Mouse (Mus musculus) layer of hippocampus, adult 8-10 months (tissue): ENCODE measurements at regions not wholly inside any gene's neighbourhood (a gene's known extent, or its start where the extent isn't known, plus 50 kb on each side); places are given as distances from the start of the nearest gene placed in this dataset.

ENCODE experiments used
- DNase-seq, 2 experiments: peaks; one replicate each; pipeline ENCODE4 v3.0.0; 2022; ENCODE audit warnings: low spot score in 2 of 2

- peak; percentile 67 to 74 for DNase-seq
These were observed 148.1 kb upstream of the Stac start for GRCm38 (mm10) chr9:111838069-111838820.

DNA sequence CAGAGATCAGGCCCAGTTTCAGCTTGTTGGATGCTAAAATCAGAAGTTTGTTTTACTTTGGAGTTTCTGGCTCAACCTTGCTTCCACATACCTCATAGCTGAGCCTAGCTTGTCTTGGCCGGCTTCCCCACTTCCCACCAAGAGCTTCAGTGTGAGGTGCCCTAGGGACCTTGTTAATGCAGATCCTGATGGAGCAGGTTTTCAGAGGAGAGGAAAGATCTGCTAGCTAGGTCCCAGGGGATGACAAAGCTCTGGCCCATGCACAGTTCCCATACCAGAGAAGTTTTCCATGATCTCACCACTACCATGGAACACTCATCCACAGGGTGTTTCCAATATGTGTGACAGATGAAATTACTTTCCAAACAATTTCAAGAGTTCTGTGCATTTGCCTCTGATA, 131.9 kb upstream of the Stac start:
- DNase-seq: no peak

- no peak for DNase-seq
These were observed 127.3 kb upstream of the Stac start for GRCm38 (mm10) chr9:111817461-111817860.

DNA sequence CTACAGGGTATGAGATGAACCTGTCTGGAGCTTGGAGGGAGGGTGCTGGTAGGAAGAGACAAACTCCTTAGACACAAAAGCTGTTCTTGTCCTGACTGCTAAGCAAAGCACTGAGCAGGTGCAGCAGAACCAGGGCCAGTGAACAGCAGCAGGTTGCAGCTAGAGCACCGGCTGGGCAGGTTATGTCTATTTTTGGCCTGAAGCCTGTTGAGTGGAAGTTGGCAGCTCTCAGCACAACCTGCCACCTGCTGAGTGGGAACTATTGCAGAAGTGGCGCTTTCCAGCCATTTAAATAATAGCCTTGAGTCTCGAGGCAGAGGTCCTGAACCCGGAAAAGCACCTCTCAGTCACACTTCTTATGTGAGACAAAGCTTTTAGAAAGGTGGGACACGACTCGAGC, 114.8 kb upstream of the Stac start:
- DNase-seq: no peak

DNA sequence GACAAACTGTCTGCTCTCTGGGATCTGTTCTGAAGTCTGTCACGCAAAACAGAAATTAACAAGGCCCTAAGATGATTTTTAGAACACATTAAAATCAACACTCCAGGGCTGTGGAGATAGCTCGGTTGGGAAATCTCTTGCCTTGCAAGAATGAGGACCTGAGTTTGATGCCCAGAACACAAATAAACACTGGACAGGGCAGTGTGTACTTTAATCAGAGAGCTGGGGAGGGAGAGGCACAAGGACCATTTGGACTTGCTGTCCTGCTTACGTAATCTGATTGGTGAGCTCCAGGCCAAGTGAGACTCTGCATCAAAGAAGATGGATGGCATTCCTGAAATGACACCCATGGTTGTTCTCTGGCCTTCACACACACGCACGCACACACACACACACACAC, 111.2 kb upstream of the Stac start:
- DNase-seq: no peak

DNA sequence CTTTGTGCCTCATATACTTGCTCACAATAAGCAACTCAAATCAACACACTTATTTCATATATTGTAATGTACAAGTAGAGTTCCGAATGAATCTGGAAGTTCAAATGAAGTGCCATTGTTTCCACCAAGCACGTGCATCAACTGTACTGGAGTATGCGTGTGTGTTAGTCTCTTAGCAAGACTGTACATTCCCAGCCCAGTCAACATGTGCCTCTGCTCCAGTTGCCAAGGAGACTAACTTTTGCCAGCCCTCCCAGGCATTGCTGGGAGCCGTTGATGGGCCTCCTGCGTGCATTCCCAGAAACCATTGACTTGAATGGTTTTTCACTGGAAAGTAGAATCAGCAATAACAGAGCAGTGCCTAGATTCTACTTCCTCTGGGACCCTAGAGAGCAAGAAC, 110.7 kb upstream of the Stac start:
- DNase-seq: no peak

GRCm38 (mm10) chr9:111778981-111779380, 88.8 kb upstream of the Stac start:
- no peak for DNase-seq

DNA sequence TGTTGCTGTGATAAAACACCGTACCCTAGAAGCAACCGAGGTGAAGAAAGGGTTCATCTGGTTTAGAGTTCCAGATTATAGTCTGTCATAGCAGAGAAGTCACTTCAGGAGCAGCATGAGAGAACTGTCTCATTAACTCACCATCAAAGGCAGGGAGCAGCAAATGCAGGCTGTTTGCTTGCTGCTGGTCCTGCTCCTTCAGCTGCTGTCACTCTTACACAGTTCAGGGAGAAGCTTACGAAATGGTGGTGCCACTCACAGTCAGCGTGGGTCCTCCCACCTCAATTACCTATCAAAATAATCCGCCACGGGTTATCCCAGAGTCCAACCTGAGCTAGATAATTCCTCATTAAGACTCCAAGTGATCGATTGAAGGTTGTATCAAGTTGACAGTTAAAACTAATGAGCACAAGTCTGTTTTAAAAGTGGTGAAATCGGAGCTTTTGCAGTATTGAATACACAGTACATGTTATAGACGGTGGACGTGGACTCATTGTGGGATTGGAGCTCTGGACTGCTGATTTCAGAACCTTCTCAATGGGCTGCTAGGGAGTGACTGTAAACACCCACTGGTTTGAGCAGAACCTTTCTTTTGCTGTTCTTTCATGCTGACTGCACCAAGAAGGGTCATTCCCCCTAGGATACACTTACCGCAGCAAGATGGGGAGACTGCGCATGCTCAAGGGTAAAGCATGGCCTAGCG, 87.4 kb upstream of the Stac start:
- DNase-seq: no peak

DNA sequence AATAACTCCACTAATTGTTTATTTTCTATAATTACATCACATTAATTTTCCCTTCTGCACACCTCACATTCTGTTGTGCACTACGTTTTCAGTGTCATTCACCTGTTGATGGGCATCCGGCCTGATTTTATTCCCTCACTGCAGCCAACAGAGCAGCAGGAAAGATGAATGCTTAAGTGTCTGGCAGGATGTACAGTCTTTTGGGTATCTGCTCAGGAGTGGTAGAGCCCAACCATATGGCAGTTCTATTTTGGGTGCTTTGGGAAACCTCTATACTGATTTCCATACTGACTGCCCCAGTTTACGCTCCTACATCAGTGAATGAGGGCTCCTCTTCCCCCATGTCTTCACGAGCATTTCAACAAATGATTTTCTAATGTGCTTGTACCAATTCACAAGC, 84.1 kb upstream of the Stac start:
- DNase-seq: no peak

DNA sequence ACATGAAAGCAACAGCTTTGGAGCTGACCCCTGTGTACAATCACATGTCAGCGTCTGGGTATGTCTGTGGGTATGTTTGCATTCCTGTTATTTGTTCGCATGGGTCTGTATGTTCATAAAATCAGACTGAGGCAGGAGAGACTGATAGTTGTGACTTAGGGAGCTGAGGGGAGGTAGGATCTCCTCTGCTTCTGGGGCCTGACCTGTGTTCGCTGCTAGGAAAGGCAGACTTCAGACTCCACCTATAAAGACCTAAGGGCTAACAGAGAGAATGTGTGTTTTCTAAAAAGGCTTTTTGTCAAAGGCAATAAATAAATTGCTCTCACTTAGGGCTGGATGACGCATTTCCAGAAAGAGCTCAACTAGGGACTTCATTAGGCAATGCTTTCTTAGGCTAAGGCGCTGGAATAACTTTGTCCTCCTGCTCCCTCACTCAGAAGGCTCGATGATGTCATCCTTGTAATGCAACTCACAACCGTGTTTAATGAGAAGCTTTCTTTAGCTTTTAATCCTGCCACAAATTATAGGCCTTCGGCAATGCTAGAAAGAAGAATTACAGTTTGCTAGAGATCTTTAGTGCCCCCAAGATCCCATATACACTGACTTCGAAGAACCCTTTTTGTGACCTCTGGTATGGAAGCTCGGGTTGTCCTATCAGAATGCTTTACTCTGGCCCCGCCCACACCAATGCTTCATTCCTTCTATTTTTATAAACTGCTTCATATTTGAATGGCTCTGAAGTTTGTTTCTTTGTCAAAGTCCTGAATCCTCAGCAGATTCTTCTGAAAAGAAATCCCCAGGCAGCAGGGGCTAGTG, 72.7 kb upstream of the Stac start:
- DNase-seq: no peak

GRCm38 (mm10) chr9:111755235-111755634, 65.1 kb upstream of the Stac start:
- DNase-seq: no peak

DNA sequence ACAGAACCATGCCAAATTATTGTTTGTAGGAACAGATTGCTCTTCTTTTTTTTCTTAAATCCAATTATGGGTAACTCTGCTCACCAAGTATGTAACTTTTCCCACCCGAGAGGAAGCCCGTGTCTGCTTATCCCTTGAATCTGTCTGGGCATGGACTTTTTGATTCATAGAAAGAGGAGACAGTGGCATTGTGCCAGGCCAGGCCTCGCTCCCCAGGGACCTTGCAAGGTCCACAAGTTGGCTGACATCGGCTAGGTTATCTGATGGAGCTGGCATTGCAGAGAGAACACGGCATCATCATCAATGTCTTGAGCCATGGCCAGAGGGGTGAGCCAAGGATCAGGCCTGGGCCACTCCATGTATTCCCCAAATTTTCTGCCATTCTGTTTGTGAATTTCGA, 56.0 kb upstream of the Stac start:
- DNase-seq: no peak

DNA sequence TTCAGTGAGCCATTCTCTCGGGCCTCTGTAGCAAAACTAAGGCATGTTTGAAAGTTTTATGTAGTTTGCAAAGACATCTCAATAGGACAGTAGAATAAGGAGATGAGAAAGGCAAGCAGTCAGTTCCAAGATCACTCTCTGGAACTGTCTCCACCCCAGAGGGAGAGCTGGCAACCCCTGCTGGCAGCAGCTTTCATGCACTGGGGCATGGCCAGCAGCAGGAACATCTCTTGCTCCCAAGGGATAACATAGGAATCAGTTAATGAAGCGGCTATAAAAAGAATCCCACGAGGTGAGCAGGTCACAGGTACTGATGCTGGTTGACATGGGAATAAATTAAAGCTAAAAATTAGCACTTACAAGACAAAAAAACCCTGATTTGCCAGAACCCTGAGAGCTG, 55.1 kb upstream of the Stac start:
- DNase-seq: no peak
